Mouse (Mus musculus) spleen, adult 10 weeks (tissue): ENCODE measurements around the gene Gm3099. TPM values are rescaled to one million over a fixed set of nuclear protein-coding genes. Genes with fewer than 3 reads are reported as not detected.

Source experiments
- polyA plus RNA-seq: library from polyadenylated mRNA; stranded (reverse); fragments of 350-450 nt; fragmentation: Illumina TruSeq; extraction: RNeasy Lipid Tissue Mini Kit (QIAGEN cat#74804); gene quantifications from one replicate; pipeline ENCODE4 v1.2.3, GENCODE M21; 2015; ENCODE audit warnings: low replicate concordance; ENCODE audit not compliant: insufficient read depth

Gene Gm3099
- polyA plus RNA-seq, result not detected

GRCm38 (mm10) chr14:3998094-3998493 lies at the start of gene Gm3099:
TSS of gene Gm3099 (plus strand) at chr14:3998394.

GRCm38 (mm10) chr14:3963247-3963646 lies 34.9 kb upstream of the Gm3099 start, which contains the start of gene Gm3095:
TSS of gene Gm3095 (plus strand) at chr14:3963547.

DNA sequence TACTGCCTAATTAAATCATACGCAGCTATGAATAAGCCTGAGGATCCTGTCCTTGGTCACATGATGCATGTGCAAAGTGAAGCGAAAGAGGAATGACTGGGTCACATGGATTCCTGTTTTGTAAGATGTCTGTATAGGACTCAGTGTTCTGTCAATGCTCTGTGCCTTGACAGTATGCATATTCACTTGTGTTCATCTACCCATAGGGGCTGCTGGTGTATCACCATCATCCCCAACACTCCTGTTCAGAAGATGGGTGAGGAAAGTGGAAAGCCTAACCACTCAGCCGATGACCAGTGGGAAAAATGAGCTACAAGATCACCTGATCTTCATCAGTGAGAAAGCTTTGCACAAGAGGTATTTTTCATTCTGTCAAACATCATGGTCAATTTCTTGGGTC lies 25.4 kb downstream of the Gm3099 start, which contains the start of gene Gm5796:
Gene Gm5796 (plus strand): TSS at position 301 of the 400 bp plus-strand sequence.

Other genes with a start within 250 kb of the Gm3099 start
- gene Gm3002, start 188.3 kb upstream of the Gm3099 start, polyA plus RNA-seq, result 0.18 TPM
- gene Gm3033, start 152.1 kb upstream of the Gm3099 start, polyA plus RNA-seq, result not detected
- not detected for gene Gm2916, start 114.2 kb upstream of the Gm3099 start, polyA plus RNA-seq
- gene Gm3029, start 66.6 kb upstream of the Gm3099 start, polyA plus RNA-seq, result not detected
- not detected for gene Gm3095, start 34.8 kb upstream of the Gm3099 start, polyA plus RNA-seq
- gene Gm5796, start 25.5 kb downstream of the Gm3099 start, polyA plus RNA-seq, result not detected
- gene Gm3115, start 85.7 kb downstream of the Gm3099 start, polyA plus RNA-seq, result not detected
- 0.58 TPM for gene Gm8108, start 112.1 kb downstream of the Gm3099 start, polyA plus RNA-seq
- not detected for gene Gm3127, start 166.6 kb downstream of the Gm3099 start, polyA plus RNA-seq
- gene Gm2974, start 184.2 kb downstream of the Gm3099 start, polyA plus RNA-seq, result not detected